Mouse (Mus musculus) cerebellum, adult 9-11 months (tissue): ENCODE data around the gene Med14.

Experiments used
- DNase-seq: peaks from one replicate; pipeline ENCODE4 v3.0.0; 2022

Med14 gene

GRCm38 (mm10) chrX:12761626-12762333, at the start of gene Med14:
TSS of gene Med14 (minus strand) at chrX:12762073.
- DNase-seq: peak; percentile 93

GRCm38 (mm10) chrX:12800559-12800958, 38.7 kb upstream of the Med14 start:
- no peak for DNase-seq

- peak; percentile 5 for DNase-seq
Measured at GRCm38 (mm10) chrX:12794842-12795241, 33.0 kb upstream of the Med14 start.

- peak; percentile 14 for DNase-seq
Measured at GRCm38 (mm10) chrX:12791674-12792340, 29.9 kb upstream of the Med14 start.

DNA sequence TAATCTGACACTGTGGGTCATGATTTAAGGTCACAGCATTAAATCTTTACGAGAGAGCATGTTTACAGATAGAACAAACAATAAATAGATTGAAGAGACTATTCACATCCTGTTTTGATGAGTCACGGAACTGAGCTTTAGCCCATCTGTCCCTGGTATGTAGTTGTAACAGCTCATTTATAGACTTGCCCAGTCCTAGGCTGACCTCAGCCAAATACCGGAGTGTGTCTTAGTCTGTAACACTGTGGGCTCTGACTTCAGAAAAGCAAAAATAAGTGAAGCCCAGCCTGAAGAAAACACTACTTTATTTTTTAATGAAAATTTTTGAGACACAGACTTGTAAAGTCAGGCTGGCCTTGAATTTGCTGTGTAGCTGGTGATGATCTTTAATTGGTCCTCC, 11.4 kb upstream of the Med14 start:
- DNase-seq: no peak

DNA sequence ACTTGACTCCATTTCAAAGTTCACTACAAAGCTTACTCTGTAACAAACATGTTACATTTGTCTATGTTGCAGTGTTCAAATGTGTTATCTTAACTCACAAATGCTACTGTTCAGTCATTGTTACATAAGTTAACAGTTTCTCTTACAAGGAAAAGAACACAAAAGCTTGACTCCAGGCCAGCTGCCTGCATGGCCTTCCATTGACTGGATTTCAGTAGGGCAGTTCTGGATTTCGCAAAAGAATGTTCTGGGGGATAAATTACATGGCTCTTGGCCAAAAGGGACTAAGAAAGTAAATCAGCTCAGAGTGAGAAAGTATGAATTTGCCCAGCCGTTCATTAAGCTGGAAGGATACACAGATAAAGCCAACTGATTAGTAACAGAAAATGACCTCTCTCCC, 9.7 kb upstream of the Med14 start:
- no peak for DNase-seq

DNA sequence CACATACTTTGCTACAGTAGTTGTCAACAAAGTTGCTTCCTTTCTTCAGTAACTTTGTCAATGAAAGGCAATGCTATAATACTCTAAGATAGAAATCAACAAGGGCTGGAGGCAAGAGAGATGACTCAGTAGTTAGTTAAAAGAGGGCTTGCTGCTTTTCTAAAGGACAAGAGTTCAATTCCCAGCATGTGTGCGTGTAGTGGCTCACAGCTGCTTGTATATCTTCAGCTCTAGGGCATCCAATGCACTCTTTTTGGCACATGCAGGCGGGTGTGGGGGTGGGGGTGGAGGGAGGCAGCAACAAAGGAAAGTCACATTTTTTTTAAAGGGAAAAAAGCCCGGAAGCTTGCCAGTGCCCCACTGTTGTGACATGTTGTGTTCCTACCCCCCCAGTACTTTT, 6.7 kb upstream of the Med14 start:
- no peak for DNase-seq

DNA sequence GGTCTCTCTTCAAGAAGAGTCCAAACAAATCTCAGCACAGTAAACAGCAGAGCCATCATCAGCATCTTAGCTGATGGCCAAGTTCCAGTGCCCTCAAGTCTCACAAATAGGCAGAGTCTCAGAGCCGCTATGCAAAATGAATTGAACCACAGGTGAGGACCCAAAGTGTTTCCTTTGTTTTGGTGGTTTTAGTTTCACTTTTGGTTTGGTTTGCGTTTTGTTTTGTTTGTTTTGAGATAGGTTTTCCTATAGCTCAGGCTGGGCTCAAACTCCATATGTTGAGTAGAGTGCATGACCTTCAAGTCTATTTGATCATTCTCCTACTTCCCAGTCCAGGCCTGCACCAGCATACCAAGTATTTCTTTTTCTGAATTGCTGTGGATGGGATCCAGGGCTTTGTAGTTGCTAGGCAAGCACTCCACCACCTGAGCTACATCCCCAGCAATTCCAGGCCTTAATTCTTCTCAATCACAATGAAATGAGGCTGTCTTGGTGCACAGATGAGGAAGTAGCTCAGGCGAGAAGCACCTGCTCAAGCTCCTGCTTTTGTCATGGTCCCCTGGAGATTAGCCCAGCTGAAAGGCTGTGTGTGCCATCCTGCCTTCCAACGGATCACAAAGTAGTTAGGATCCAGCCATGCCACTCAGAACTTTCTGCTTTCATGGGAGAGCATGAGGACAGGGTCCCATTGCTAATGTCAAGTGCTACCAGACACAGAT, 5.1 kb upstream of the Med14 start:
- DNase-seq: no peak

DNA sequence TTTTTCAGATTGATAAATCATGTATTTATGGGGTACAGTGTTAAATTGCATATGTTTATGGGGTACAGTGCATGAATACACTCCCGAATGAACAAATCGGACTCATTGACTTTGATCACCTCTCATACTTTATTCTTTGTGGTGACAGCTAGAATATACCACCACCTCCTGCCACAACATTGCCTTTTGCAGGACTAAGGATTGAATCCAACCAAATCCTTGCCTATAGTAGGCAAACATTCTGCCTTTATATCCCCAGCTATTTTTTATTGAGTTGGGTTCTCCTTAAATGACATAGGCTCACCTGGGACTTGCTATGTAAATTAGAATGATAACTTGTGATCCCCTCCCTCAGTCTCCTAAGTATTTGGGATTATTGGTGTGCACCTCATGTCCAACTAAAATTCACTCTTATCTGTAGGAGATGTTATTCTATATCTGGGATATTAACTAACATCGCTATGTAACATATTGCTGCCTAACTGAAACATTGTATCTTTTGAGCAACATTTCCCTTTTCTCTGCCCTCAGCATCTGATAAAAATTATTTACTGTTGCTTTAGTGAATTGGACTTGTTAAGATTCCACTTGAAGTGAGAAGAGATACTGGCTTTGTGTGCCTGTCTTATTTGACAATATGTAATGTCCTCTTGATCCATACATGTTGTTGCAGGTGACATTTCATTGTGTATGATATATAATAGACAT, 1.4 kb upstream of the Med14 start:
- DNase-seq: no peak

DNA sequence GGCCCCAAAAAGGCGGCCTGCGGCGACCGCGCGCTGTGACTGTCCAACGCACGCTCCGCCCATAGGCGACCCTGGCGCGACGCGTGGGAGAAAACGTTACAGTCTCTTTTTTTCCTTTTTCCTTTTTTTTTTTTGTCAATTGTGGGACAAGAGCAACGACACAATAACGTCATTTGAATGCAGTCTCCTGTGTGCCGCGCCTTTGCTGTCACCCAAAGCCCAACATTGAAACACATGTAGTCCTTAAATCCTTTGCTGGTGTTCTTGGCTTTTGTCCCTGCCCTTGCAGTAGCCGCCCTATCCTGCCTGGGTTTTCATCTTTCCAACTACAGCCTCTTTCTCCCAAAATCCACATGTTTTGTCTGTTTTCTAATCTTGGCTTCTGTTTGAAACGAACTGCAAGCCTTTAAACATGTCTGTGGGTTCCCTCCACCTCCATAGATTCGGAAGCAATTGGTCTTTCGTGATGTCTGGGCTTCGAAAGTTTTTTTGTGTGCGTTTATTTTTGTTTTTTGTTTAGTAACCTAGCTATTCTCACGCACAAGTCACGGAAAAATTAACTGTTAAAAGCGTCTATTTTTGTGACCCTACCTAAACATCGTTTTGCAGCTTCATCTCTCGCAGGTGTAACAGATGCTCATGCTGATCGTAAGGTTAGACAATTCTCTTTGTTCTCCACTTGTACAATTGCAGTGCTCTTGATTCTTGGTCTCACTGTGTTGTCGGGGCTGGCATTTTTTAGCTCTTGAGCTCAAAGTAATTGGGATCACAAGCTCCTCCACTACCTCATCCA, 657 bp upstream of the Med14 start:
- peak; percentile 14 for DNase-seq

GRCm38 (mm10) chrX:12761259-12761625, 631 bp downstream of the Med14 start:
- DNase-seq: no peak

GRCm38 (mm10) chrX:12760501-12760900, 1.4 kb downstream of the Med14 start:
- DNase-seq: no peak

DNA sequence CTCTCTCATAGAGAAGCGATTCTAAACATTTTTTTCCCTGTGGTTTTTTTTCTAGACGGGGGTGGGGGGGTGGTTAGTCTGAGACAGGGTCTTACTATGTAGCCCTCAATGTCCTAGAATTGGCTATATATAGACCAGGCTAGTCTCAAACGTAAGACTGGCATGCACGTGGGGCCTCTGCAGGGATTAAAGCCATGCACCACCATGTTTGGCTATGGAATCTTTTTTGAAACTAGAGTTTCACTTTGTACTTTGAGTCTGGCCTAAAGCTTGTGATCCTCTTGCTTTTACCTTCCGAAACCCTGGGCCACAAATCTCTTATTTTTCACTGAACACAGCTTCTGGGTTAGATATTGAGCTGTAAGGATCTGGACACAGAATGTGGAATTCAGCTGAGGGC, 2.2 kb downstream of the Med14 start:
- DNase-seq: no peak

GRCm38 (mm10) chrX:12747886-12748285, 14.0 kb downstream of the Med14 start:
- DNase-seq: no peak

DNA sequence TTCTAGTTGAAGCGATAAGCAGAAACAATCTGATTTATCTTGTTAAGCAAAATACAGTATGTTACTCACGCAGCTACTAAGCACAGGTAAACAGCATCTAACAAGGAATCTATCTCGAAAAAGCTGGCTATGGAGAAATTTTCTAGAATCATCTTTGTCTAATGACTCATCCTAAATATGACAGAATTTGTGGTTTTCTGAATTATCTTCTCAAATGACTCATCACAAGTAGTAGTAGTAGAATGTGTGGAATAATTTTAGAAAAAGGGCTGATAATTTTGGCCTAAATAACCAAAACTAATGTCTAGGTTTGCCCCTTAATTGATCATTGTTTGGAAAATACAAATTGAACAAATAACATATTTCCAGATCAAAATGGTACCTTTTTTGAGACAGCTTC, 15.1 kb downstream of the Med14 start:
- DNase-seq: no peak

GRCm38 (mm10) chrX:12740396-12740795, 21.5 kb downstream of the Med14 start:
- DNase-seq: no peak

DNA sequence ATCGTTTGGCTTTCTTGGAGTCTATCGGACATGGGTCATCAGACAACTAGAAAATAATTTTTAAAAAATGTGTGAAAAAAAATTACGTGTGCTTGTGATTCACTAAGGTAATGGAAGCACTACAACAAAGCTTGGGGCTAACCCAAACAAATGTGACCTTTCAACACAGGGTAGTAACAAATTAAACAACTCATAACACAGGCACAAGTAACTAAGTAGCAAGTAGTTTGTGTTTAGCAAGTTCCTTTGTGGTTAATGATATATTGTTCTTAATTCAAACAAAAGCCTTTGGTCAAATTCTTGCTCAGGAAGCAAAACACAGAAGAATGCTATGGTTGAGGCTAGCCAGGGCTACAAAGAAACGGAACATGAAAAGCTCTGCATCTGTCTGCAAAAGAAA, 45.8 kb downstream of the Med14 start:
- no peak for DNase-seq

DNA sequence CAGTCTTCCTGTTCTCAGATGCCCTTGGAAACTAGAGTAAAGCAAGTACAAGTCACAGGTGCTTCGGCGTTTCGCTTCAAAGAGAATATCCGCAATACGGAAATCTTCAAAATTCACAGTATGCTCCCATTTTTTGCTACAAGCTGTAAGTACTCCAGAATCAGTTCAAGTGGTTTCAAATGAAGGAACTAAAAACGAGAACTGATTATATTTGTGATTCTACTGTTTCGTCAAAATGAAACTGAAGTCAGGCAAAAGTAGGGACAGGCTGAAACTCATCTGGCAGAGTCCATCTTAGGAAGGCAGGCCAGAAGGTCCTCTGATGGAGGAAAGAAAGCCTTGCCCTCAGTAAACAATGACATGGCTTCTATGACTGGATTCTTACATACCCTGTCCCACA, 48.1 kb downstream of the Med14 start:
- no peak for DNase-seq

- DNase-seq: no peak
Measured at GRCm38 (mm10) chrX:12686910-12687309, 75.0 kb downstream of the Med14 start.

GRCm38 (mm10) chrX:12686071-12686470, 75.8 kb downstream of the Med14 start:
- DNase-seq: no peak

DNA sequence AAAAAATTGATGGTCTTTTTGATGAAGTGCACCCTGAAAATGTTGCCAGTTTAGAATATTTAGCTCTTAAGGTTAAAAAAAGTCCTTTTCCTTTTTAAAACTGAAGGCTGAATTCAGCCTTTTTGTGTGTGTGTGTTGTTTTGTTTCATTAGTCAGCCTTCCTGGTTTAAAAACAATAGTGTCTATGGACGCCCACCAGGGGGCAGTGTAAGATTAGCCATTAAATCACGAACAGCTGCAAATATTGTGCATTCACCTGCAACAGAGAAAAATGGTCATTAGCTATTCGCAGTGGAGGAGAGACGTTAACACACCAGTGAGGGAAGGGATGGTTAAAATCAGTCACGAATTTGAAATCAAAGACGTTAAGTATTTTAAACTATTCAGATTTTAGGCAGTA, 84.5 kb downstream of the Med14 start:
- peak; percentile 53 for DNase-seq

GRCm38 (mm10) chrX:12673054-12673775, 88.7 kb downstream of the Med14 start, which contains the start of gene 1810030O07Rik:
TSS of gene 1810030O07Rik (minus strand) at chrX:12673668.
- peak; percentile 92 for DNase-seq
